Mouse (Mus musculus) adrenal gland, postnatal 36 days (tissue): ENCODE results near the gene Trpm3. TPM values are rescaled to one million over a fixed set of nuclear protein-coding genes. Genes with fewer than 3 reads are reported as not detected.

Experiments used
- DNase-seq, 2 experiments: peaks; one replicate each; pipeline ENCODE4 v3.0.0; 2021; ENCODE audit warnings: mixed read lengths in 1 of 2
- total RNA-seq, 2 experiments: library from RNA; stranded (reverse); gene quantifications; 2 replicates each; pipeline ENCODE4 v1.2.3; 2021

Gene Trpm3
- total RNA-seq, 2 experiments from 2014 or later = 0.86 to 1.1 TPM

GRCm38 (mm10) chr19:22753311-22753809, 614.5 kb downstream of the Trpm3 start:
- no peak for DNase-seq

GRCm38 (mm10) chr19:22754071-22754470, 615.2 kb downstream of the Trpm3 start:
- no peak for DNase-seq

GRCm38 (mm10) chr19:22754498-22754897, 615.7 kb downstream of the Trpm3 start:
- no peak for DNase-seq

GRCm38 (mm10) chr19:22758496-22758895, 619.6 kb downstream of the Trpm3 start:
- no peak for DNase-seq

GRCm38 (mm10) chr19:22768242-22768641, 629.4 kb downstream of the Trpm3 start:
- no peak for DNase-seq

GRCm38 (mm10) chr19:22775191-22775695, 636.4 kb downstream of the Trpm3 start:
- no peak for DNase-seq

GRCm38 (mm10) chr19:22780192-22780843, 641.5 kb downstream of the Trpm3 start:
- DNase-seq = no peak

- DNase-seq = no peak
Measured at GRCm38 (mm10) chr19:22781579-22781978, 642.7 kb downstream of the Trpm3 start.

GRCm38 (mm10) chr19:22783745-22784144, 644.9 kb downstream of the Trpm3 start:
- no peak for DNase-seq

- DNase-seq = no peak
Measured at GRCm38 (mm10) chr19:22789753-22790152, 650.9 kb downstream of the Trpm3 start.

GRCm38 (mm10) chr19:22796996-22797395, 658.1 kb downstream of the Trpm3 start:
- no peak for DNase-seq

- DNase-seq = no peak
Measured at GRCm38 (mm10) chr19:22800471-22800870, 661.6 kb downstream of the Trpm3 start.

GRCm38 (mm10) chr19:22803396-22803795, 664.5 kb downstream of the Trpm3 start:
- no peak for DNase-seq

GRCm38 (mm10) chr19:22804311-22804710, 665.5 kb downstream of the Trpm3 start:
- DNase-seq = no peak

GRCm38 (mm10) chr19:22810247-22810646, 671.4 kb downstream of the Trpm3 start:
- DNase-seq = no peak

GRCm38 (mm10) chr19:22821741-22822140, 682.9 kb downstream of the Trpm3 start:
- no peak for DNase-seq

- no peak for DNase-seq
Measured at GRCm38 (mm10) chr19:22823491-22823981, 684.7 kb downstream of the Trpm3 start.

- DNase-seq = no peak
Measured at GRCm38 (mm10) chr19:22825812-22826211, 687.0 kb downstream of the Trpm3 start.

- DNase-seq = no peak
Measured at GRCm38 (mm10) chr19:22828198-22828742, 689.4 kb downstream of the Trpm3 start.

- no peak for DNase-seq
Measured at GRCm38 (mm10) chr19:22841081-22842040, 702.5 kb downstream of the Trpm3 start.

GRCm38 (mm10) chr19:22842697-22843096, 703.9 kb downstream of the Trpm3 start:
- DNase-seq = no peak

GRCm38 (mm10) chr19:22847696-22848095, 708.9 kb downstream of the Trpm3 start:
- DNase-seq = no peak
